Mouse (Mus musculus): ENCODE data around the gene 4933427I04Rik.

The 4933427I04Rik gene

DNA sequence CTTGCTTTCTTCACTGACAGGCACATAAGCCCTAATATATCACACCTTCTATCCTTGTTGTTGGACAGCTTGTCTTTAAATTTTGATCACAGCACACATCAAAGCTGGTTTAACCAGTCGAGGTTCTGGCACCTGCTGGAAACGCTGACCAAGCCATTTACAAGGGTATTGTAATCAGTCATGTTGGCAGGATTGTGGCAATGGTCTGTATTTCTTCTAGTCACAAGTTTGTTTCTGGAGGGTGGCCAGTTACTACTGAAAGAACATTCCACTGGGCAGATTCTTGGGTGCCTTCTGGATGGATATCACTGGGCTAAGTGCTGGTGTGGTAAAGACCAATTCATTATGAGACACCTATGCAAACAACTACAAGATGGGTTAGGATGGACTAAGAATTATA, 53.0 kb downstream of the 4933427I04Rik start:
- ChIA-PET POLR2A (interaction anchor here in 1 of 4 experiments (0.7 kb wide), 1 partner anchor 797 kb away, joined by 4 read pairs; no protein-coding TSS in a partner anchor), CTCF (no interaction called here)
